Mouse (Mus musculus) CD4-positive, CD25-positive, alpha-beta regulatory T cell, adult 4 months (primary cell): ENCODE measurements at regions not wholly inside any gene's neighbourhood (a gene's known extent, or its start where the extent isn't known, plus 50 kb on each side); places are given as distances from the start of the nearest gene placed in this dataset.

ENCODE experiments used
- ATAC-seq: one replicate; pipeline ENCODE4 v1.8.0; 2017

- no peak for ATAC-seq
Measured at GRCm38 (mm10) chr13:106525406-106526206, 411.2 kb downstream of the Ipo11 start.

- ATAC-seq: no peak
Measured at GRCm38 (mm10) chr13:106514510-106515169, 422.1 kb downstream of the Ipo11 start.

- ATAC-seq: no peak
Measured at GRCm38 (mm10) chr13:106513669-106514068, 423.1 kb downstream of the Ipo11 start.

- no peak for ATAC-seq
Measured at GRCm38 (mm10) chr13:106510435-106510834, 426.3 kb downstream of the Ipo11 start.

- ATAC-seq: no peak
Measured at GRCm38 (mm10) chr13:106501273-106501672, 435.5 kb downstream of the Ipo11 start.

- ATAC-seq: no peak
Measured at GRCm38 (mm10) chr13:106471264-106471663, 465.5 kb downstream of the Ipo11 start.

- ATAC-seq: no peak
Measured at GRCm38 (mm10) chr13:106454366-106454927, 482.3 kb downstream of the Ipo11 start.

- no peak for ATAC-seq
Measured at GRCm38 (mm10) chr13:106432165-106432564, 504.6 kb downstream of the Ipo11 start.

GRCm38 (mm10) chr13:106406608-106407038, 530.1 kb downstream of the Ipo11 start:
- no peak for ATAC-seq

GRCm38 (mm10) chr13:106392642-106393041, 544.1 kb downstream of the Ipo11 start:
- ATAC-seq: no peak

- ATAC-seq: no peak
Measured at GRCm38 (mm10) chr13:106388634-106389033, 548.1 kb downstream of the Ipo11 start.

GRCm38 (mm10) chr13:106367589-106367988, 569.2 kb downstream of the Ipo11 start:
- no peak for ATAC-seq

- no peak for ATAC-seq
Measured at GRCm38 (mm10) chr13:106352614-106353409, 583.9 kb downstream of the Ipo11 start.

- no peak for ATAC-seq
Measured at GRCm38 (mm10) chr13:106332025-106332424, 604.7 kb downstream of the Ipo11 start.

- no peak for ATAC-seq
Measured at GRCm38 (mm10) chr13:106318980-106319379, 617.8 kb downstream of the Ipo11 start.

- no peak for ATAC-seq
Measured at GRCm38 (mm10) chr13:106318476-106318875, 618.3 kb downstream of the Ipo11 start.

- no peak for ATAC-seq
Measured at GRCm38 (mm10) chr13:106317300-106317699, 619.5 kb downstream of the Ipo11 start.

- ATAC-seq: no peak
Measured at GRCm38 (mm10) chr13:106281181-106281580, 655.6 kb downstream of the Ipo11 start.

GRCm38 (mm10) chr13:106259874-106260273, 676.9 kb downstream of the Ipo11 start:
- ATAC-seq: no peak
